Mouse (Mus musculus) layer of hippocampus, adult 8-10 months (tissue): ENCODE data around the gene Scp2. TPM values are rescaled to one million over a fixed set of nuclear protein-coding genes. Genes with fewer than 3 reads are reported as not detected.
"Not testable (repeated sequence)": the region's sequence is repeated elsewhere in the genome, so short reads cannot be mapped to it uniquely, and the experiment has no call there.

Source experiments
- DNase-seq, 2 experiments: peaks; one replicate each; pipeline ENCODE4 v3.0.0; 2022; ENCODE audit warnings: low spot score in 2 of 2
- total RNA-seq, 4 experiments: library from RNA; stranded (reverse); gene quantifications; 2 replicates each; pipeline ENCODE4 v1.2.4; 2022

Gene Scp2
- total RNA-seq, 4 experiments from 2014 or later = 97.6 to 108 (median 103) TPM

GRCm38 (mm10) chr4:108109728-108110127, 35.1 kb downstream of the Scp2 start:
- DNase-seq = no peak

GRCm38 (mm10) chr4:108096345-108096744, 48.5 kb downstream of the Scp2 start, which contains the start of gene Podn:
Podn (minus strand) TSS chr4:108096445.
- no peak for DNase-seq

- no peak for DNase-seq
Measured at GRCm38 (mm10) chr4:108092741-108093397, 51.9 kb downstream of the Scp2 start.

- DNase-seq = no peak
Measured at GRCm38 (mm10) chr4:108083993-108084392, 60.8 kb downstream of the Scp2 start.

GRCm38 (mm10) chr4:108083032-108083735, 61.6 kb downstream of the Scp2 start:
- no peak for DNase-seq

GRCm38 (mm10) chr4:108082401-108082806, 62.4 kb downstream of the Scp2 start:
- DNase-seq = no peak

- DNase-seq = no peak
Measured at GRCm38 (mm10) chr4:108080876-108081275, 63.9 kb downstream of the Scp2 start.

GRCm38 (mm10) chr4:108079762-108080161, 65.0 kb downstream of the Scp2 start:
- no peak for DNase-seq

- DNase-seq = not testable (repeated sequence)
Measured at GRCm38 (mm10) chr4:108079191-108079590, 65.6 kb downstream of the Scp2 start.

GRCm38 (mm10) chr4:108077224-108077955, 67.4 kb downstream of the Scp2 start:
- DNase-seq = no peak

GRCm38 (mm10) chr4:108074204-108074823, 70.5 kb downstream of the Scp2 start:
- DNase-seq = no peak

GRCm38 (mm10) chr4:108072086-108072485, 72.7 kb downstream of the Scp2 start:
- DNase-seq = no peak

- DNase-seq = peak; percentile 88 to 91
Measured at GRCm38 (mm10) chr4:108071235-108071901, 73.4 kb downstream of the Scp2 start.

GRCm38 (mm10) chr4:108070723-108071122, 74.1 kb downstream of the Scp2 start:
- no peak for DNase-seq

- DNase-seq = no peak
Measured at GRCm38 (mm10) chr4:108070286-108070685, 74.5 kb downstream of the Scp2 start.

GRCm38 (mm10) chr4:108068081-108068480, 76.7 kb downstream of the Scp2 start:
- no peak for DNase-seq

- DNase-seq = no peak
Measured at GRCm38 (mm10) chr4:108067261-108067660, 77.5 kb downstream of the Scp2 start.

- DNase-seq = no peak
Measured at GRCm38 (mm10) chr4:108066569-108066968, 78.2 kb downstream of the Scp2 start.

- no peak for DNase-seq
Measured at GRCm38 (mm10) chr4:108065176-108065844, 79.5 kb downstream of the Scp2 start.

- DNase-seq = no peak
Measured at GRCm38 (mm10) chr4:108063616-108064015, 81.2 kb downstream of the Scp2 start.

- no peak for DNase-seq
Measured at GRCm38 (mm10) chr4:108062524-108062923, 82.3 kb downstream of the Scp2 start.
